Mouse (Mus musculus): ENCODE measurements around the gene Fat4.

DNA sequence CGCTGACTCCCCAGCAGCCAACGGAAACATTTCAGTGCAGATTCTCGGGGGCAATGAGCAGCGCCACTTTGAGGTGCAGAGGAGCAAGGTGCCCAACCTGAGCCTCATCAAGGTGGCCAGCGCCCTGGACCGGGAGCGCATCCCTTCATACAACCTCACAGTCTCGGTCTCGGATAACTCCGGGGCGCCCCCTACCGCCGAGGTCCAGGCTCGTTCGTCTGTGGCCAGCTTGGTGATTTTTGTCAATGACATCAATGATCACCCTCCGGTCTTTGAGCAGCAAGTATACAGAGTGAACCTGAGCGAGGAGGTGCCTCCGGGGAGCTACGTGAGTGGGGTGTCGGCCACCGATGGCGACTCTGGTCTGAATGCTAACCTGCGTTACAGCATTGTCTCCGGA lies 1.4 kb downstream of the Fat4 start:
- TF ChIP-seq CTCF (conservative IDR thresholded peaks at IDR 0.05; ENCODE audit: low read length) (peak; percentile 52), NANOG (IDR thresholded peaks at IDR 0.05; ENCODE audit: borderline replicate concordance, low read length) (no peak), POU5F1 (IDR thresholded peaks at IDR 0.05; ENCODE audit: borderline replicate concordance, low read length) (no peak)

Measured in E14TG2a.4 (cell line).